Mouse (Mus musculus): ENCODE measurements at regions not wholly inside any gene's neighbourhood (a gene's known extent, or its start where the extent isn't known, plus 50 kb on each side); places are given as distances from the start of the nearest gene placed in this dataset.

DNA sequence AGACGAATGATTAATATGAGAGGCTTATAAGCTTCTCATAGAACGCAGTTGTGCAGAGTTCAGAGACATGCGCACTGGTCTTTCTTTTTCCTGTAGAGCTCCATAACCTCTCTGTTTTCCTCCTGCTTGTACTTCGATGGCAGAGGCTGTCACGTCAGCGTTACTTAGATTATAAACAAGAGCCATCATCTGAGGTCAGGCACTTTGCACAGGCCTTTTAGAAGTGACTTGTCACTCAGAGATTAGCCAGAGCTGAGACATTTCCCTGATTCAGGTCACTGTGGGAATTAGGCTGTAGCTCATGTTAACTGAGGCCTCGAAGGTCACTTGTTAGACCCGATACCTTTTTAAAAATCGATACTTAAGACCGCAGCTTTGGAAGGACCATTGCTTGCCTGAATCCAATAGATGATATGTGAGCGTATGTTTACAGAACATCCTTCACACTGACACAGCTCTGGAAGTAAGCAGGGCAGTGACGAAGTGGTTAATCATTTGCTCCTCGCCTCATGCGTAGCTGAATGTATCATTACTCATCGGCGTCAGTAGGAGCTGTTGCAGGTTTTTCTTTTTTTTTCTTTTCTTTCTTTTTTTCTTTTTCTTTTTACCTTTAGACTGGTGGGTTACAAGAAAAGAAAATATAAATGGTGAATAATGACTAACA is 193.9 kb upstream of the Cdh6 start:
- H3K4me3 ChIP-seq: no peak overlapping the region
- 46% methylated on average over 16 of the region's 16 CpGs for WGBS
- no peak for ATAC-seq (replicated peaks; ENCODE audit: insufficient number of reproducible peaks, insufficient read depth, low FRiP score, low read depth)
- H3K4me1 ChIP-seq (replicated peaks): no peaks in the 10 kb centered on the region
- H3K4me2 ChIP-seq: no peak overlapping the region
- no peaks in the 10 kb centered on the region for H3K27me3 ChIP-seq
- H3K27ac ChIP-seq: no peak overlapping the region
- no peaks in the 10 kb centered on the region for H3K9me3 ChIP-seq (replicated peaks)
- H3K9ac ChIP-seq: no peak overlapping the region
- no peaks in the 10 kb centered on the region for H3K36me3 ChIP-seq

- no peaks in the 10 kb centered on the region for H3K4me1 ChIP-seq (replicated peaks)
- WGBS: 39% methylated on average over 4 of the region's 4 CpGs
- no peaks in the 10 kb centered on the region for H3K27me3 ChIP-seq
- H3K27ac ChIP-seq: no peak overlapping the region
- H3K36me3 ChIP-seq: no peaks in the 10 kb centered on the region
- H3K9ac ChIP-seq: no peak overlapping the region
- no peak overlapping the region for H3K4me2 ChIP-seq
- ATAC-seq (replicated peaks; ENCODE audit: insufficient number of reproducible peaks, insufficient read depth, low FRiP score, low read depth): no peak
- no peaks in the 10 kb centered on the region for H3K9me3 ChIP-seq (replicated peaks)
- no peak overlapping the region for H3K4me3 ChIP-seq
These were observed 193.1 kb upstream of the Cdh6 start for GRCm38 (mm10) chr15:13366606-13367005.

DNA sequence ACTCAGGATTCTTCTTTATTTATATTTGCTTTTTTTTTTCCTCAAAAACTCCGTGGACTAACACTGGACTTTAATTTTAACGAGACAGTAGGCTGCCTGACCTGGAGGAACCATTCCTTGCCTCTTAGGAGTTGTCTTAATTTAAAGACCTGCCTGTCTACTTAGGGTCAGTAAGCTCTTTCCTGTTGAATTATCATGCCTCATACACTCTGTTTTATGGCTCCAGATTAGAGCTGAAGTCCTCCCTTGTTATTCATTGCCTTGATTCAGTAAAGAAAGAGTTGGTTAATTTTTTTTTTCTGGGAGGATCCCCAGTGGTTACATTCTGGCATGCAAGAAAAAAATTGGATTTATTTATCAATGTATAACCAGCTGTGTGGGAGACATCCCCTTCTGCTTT is 187.3 kb upstream of the Cdh6 start:
- no peak overlapping the region for H3K27ac ChIP-seq
- no peaks in the 10 kb centered on the region for H3K4me1 ChIP-seq (replicated peaks)
- H3K4me2 ChIP-seq: no peak overlapping the region
- H3K9ac ChIP-seq: no peak overlapping the region
- H3K9me3 ChIP-seq (replicated peaks): no peaks in the 10 kb centered on the region
- ATAC-seq (replicated peaks; ENCODE audit: insufficient number of reproducible peaks, insufficient read depth, low FRiP score, low read depth): no peak
- H3K4me3 ChIP-seq: no peak overlapping the region
- H3K27me3 ChIP-seq: no peaks in the 10 kb centered on the region
- H3K36me3 ChIP-seq: no peaks in the 10 kb centered on the region
- 44% methylated on average over 2 of the region's 2 CpGs for WGBS

DNA sequence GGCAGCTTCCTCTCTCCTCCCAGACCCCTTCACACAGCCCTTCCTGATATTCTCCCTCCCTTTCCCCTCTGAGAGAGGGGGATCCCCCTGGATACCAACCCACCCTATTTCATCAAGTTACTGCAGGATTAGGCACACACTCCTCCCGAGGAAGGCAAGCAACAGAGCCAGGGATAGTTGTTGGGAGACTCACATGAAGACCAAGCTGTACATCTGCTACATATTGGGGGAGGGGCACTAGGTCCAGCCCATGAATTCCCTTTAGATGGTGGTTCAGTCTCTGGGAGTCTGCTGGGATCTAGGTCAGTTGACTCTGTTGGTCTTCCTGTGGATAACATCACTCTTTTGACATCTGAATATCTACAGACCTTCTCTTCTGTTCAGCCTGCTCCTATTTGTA is 185.6 kb upstream of the Cdh6 start:
- Histone ChIP-seq H3K36me3 (no peaks in the 10 kb centered on the region), H3K4me2 (no peak overlapping the region), H3K4me3 (no peak overlapping the region), H3K9ac (no peak overlapping the region), H3K4me1 (replicated peaks) (no peaks in the 10 kb centered on the region), H3K27me3 (no peaks in the 10 kb centered on the region), H3K9me3 (replicated peaks) (no peaks in the 10 kb centered on the region), H3K27ac (no peak overlapping the region)
- ATAC-seq (replicated peaks; ENCODE audit: insufficient number of reproducible peaks, insufficient read depth, low FRiP score, low read depth): no peak
- WGBS: 34% methylated on average over 1 of the region's 1 CpGs

DNA sequence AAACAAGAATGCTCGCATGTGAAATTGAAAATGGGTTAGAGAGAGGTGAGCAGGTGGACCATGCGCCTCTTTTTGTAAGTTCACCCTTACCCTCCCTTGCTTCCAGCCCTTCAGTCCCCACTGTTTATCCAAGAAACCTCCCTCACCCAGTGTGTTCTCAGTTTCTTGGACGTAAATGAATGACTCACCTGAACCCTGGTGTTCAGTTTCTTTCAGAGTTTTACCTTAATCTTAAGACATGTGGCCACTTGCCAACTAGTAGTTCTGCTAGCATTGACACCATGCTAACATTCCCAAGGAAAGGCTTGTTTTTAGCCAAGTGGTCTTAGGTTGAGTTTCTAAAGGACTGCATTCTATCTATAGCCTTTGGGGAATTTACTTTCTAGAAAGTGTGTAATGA is 176.8 kb upstream of the Cdh6 start:
- Histone ChIP-seq H3K9me3 (replicated peaks) (no peaks in the 10 kb centered on the region), H3K27me3 (no peaks in the 10 kb centered on the region), H3K4me3 (no peak overlapping the region), H3K9ac (no peak overlapping the region), H3K36me3 (no peaks in the 10 kb centered on the region), H3K4me1 (replicated peaks) (no peaks in the 10 kb centered on the region), H3K27ac (no peak overlapping the region), H3K4me2 (no peak overlapping the region)
- ATAC-seq (replicated peaks; ENCODE audit: insufficient number of reproducible peaks, insufficient read depth, low FRiP score, low read depth): no peak
- 79% methylated on average over 3 of the region's 3 CpGs for WGBS

DNA sequence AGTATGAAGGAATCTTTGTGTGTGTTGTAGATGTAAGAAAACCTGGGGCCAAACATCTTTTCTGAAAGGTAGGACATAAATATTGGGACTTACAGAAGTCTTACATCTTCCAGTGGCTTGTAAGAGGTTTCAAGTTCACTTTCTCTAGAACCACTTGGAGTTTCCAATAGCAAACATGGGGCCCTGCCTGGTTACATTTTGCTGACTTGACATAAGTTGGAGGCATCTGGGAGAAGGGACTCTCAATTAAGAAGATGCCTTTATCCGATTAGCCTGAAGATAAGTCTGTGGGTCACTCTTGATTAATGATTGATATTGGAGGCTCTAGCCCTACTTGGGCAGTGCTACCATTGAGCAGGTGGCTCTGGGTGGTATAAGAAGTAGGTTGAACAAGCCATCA is 162.9 kb upstream of the Cdh6 start:
- WGBS: 97% methylated on average over 1 of the region's 1 CpGs
- H3K4me1 ChIP-seq (replicated peaks): no peaks in the 10 kb centered on the region
- H3K9me3 ChIP-seq (replicated peaks): no peaks in the 10 kb centered on the region
- no peak overlapping the region for H3K4me3 ChIP-seq
- H3K9ac ChIP-seq: no peak overlapping the region
- ATAC-seq (replicated peaks; ENCODE audit: insufficient number of reproducible peaks, insufficient read depth, low FRiP score, low read depth): no peak
- no peak overlapping the region for H3K27ac ChIP-seq
- H3K27me3 ChIP-seq: no peaks in the 10 kb centered on the region
- H3K4me2 ChIP-seq: no peak overlapping the region
- no peaks in the 10 kb centered on the region for H3K36me3 ChIP-seq

GRCm38 (mm10) chr15:13324439-13324838 is 151.0 kb upstream of the Cdh6 start:
- Histone ChIP-seq H3K9ac (no peak overlapping the region), H3K9me3 (replicated peaks) (no peaks in the 10 kb centered on the region), H3K4me2 (no peak overlapping the region), H3K27me3 (no peaks in the 10 kb centered on the region), H3K27ac (no peak overlapping the region), H3K36me3 (no peaks in the 10 kb centered on the region), H3K4me1 (replicated peaks) (no peaks in the 10 kb centered on the region), H3K4me3 (no peak overlapping the region)
- no peak for ATAC-seq (replicated peaks; ENCODE audit: insufficient number of reproducible peaks, insufficient read depth, low FRiP score, low read depth)
- WGBS: 65% methylated on average over 2 of the region's 2 CpGs

DNA sequence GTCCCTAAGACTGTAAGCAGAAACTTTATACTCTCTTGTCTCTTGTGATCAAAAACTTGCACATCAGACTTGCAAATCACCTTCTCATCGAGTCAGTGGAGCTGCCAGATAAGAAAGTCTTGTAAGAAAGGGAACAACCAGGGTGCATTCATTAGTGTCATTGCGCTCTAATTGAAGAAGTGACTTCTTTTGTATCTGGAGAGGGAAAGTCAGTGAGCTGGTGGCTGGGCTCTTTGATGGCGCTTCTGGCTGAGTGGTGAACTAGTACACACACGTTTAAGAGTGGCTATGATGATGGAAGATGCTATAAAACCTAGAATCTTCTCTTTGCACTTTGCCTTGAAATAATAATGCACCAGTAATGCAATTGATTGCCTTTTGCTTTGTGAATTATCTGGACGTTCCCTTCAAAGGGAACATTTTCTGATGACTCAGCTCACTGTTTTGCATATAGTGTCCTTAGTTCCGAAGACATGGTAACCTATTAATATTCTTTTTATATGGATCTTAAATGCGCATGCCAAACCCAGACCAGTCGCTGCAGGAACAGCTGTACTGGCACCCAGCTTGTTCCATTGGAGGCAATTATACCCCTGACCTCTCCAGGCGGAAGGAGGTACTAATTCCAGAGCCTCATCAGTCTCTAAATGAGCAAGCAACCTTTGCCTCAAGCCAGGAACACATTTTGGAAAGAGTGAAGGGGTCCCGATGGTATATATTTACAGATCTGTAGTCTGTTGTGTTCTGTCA is 147.3 kb upstream of the Cdh6 start:
- 69% methylated on average over 10 of the region's 10 CpGs for WGBS
- H3K36me3 ChIP-seq: no peaks in the 10 kb centered on the region
- ATAC-seq (replicated peaks; ENCODE audit: insufficient number of reproducible peaks, insufficient read depth, low FRiP score, low read depth): no peak

GRCm38 (mm10) chr15:13304562-13304961 is 131.1 kb upstream of the Cdh6 start:
- H3K27me3 ChIP-seq: no peaks in the 10 kb centered on the region
- no peak for ATAC-seq (replicated peaks; ENCODE audit: insufficient number of reproducible peaks, insufficient read depth, low FRiP score, low read depth)

More for the DNA sequence above, 147.3 kb upstream of the Cdh6 start:
- Histone ChIP-seq H3K9me3 (replicated peaks) (no peaks in the 10 kb centered on the region), H3K9ac (no peak overlapping the region), H3K27ac (no peak overlapping the region), H3K4me1 (replicated peaks) (no peaks in the 10 kb centered on the region), H3K4me2 (no peak overlapping the region), H3K4me3 (no peak overlapping the region), H3K27me3 (no peaks in the 10 kb centered on the region)

DNA sequence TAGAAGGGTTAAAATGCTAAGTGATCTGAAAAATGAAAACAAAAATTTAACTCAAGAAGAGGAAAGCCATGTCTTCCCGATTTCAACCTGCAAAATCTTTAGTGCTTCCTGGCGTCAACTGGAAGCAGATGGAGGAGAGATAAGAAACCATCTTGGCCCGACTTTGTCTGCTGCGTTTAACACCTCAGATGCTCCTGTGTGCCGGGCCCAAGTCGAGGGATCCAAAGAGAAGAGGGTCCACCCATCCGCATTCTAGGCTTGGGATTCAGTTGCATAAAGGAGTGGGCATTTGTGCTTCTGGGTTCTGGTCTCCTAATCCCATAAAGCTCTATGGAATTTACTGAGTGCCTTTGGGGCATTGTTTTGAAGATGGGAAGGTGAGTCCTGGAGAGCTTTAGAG is 130.0 kb upstream of the Cdh6 start:
- Histone ChIP-seq H3K9ac (no peak overlapping the region), H3K4me2 (no peak overlapping the region), H3K27me3 (no peaks in the 10 kb centered on the region), H3K4me3 (no peak overlapping the region), H3K4me1 (replicated peaks) (no peaks in the 10 kb centered on the region), H3K27ac (no peak overlapping the region), H3K36me3 (no peaks in the 10 kb centered on the region), H3K9me3 (replicated peaks) (no peaks in the 10 kb centered on the region)
- WGBS: 77% methylated on average over 7 of the region's 7 CpGs
- no peak for ATAC-seq (replicated peaks; ENCODE audit: insufficient number of reproducible peaks, insufficient read depth, low FRiP score, low read depth)

More at GRCm38 (mm10) chr15:13304562-13304961, 131.1 kb upstream of the Cdh6 start:
- WGBS: 81% methylated on average over 6 of the region's 6 CpGs
- H3K9ac ChIP-seq: no peak overlapping the region
- no peaks in the 10 kb centered on the region for H3K9me3 ChIP-seq (replicated peaks)
- no peak overlapping the region for H3K4me2 ChIP-seq
- no peak overlapping the region for H3K27ac ChIP-seq
- no peaks in the 10 kb centered on the region for H3K4me1 ChIP-seq (replicated peaks)
- H3K36me3 ChIP-seq: no peaks in the 10 kb centered on the region
- H3K4me3 ChIP-seq: no peak overlapping the region

DNA sequence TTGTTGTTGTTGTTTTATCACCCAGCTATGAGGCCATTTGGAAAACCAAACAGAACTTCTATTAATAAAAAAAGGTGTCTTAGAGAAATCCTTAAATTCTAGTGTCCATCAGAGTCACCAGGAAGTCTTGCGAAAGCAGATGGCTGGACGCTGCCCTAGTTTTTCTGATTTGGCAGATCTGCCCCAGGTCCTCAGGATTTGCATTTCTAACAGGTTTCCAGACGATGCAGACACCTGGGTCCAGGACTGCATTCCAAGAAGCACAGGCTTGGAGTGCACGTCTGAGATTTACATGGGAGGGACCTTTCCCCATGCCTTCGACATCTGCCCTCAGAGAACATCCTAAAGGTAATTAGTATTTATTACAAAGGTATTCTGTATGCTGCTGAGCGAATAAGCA is 129.2 kb upstream of the Cdh6 start:
- WGBS: 76% methylated on average over 6 of the region's 6 CpGs
- H3K9me3 ChIP-seq (replicated peaks): no peaks in the 10 kb centered on the region
- no peaks in the 10 kb centered on the region for H3K27me3 ChIP-seq
- no peaks in the 10 kb centered on the region for H3K36me3 ChIP-seq
- no peak for ATAC-seq (replicated peaks; ENCODE audit: insufficient number of reproducible peaks, insufficient read depth, low FRiP score, low read depth)
- no peak overlapping the region for H3K27ac ChIP-seq
- H3K9ac ChIP-seq: no peak overlapping the region
- no peak overlapping the region for H3K4me3 ChIP-seq
- H3K4me2 ChIP-seq: no peak overlapping the region
- H3K4me1 ChIP-seq (replicated peaks): no peaks in the 10 kb centered on the region

GRCm38 (mm10) chr15:13296967-13297366 is 123.5 kb upstream of the Cdh6 start:
- H3K36me3 ChIP-seq: no peaks in the 10 kb centered on the region
- no peaks in the 10 kb centered on the region for H3K9me3 ChIP-seq (replicated peaks)
- no peak for ATAC-seq (replicated peaks; ENCODE audit: insufficient number of reproducible peaks, insufficient read depth, low FRiP score, low read depth)
- H3K4me3 ChIP-seq: no peak overlapping the region
- H3K4me1 ChIP-seq (replicated peaks): no peaks in the 10 kb centered on the region
- H3K4me2 ChIP-seq: no peak overlapping the region
- no peak overlapping the region for H3K9ac ChIP-seq
- no peaks in the 10 kb centered on the region for H3K27me3 ChIP-seq
- no peak overlapping the region for H3K27ac ChIP-seq
- WGBS: 43% methylated on average over 6 of the region's 6 CpGs

Measured in heart, embryonic 15.5 days (tissue).